Mouse (Mus musculus): ENCODE data around the gene Mto1. TPM values are rescaled to one million over a fixed set of nuclear protein-coding genes. Genes with fewer than 3 reads are reported as not detected.
A peak's percentile ranks its signal among the peaks of the same experiment; 100 is the strongest.

Mto1 gene
- polyA plus RNA-seq, 1 experiment from 2014 or later, result 27.9 TPM

- Histone ChIP-seq H3K36me3 (ENCODE audit: control insufficient read depth, insufficient read depth, low read length) (no peaks in the 10 kb centered on the region), H3K4me3 (ENCODE audit: low read depth, low read length) (peak overlapping the region; percentile 51), H3K4me2 (ENCODE audit: low read length) (peak overlapping the region; percentile 86), H3K27ac (ENCODE audit: low read length) (peak overlapping the region; percentile 85), H3K27me3 (ENCODE audit: control insufficient read depth, insufficient read depth, low read depth, low read length) (no peaks in the 10 kb centered on the region), H3K4me1 (ENCODE audit: control insufficient read depth, insufficient read depth, low read length) (peaks cover 11% of the 10 kb centered on the region), H3K9ac (ENCODE audit: low read depth, low read length) (peak overlapping the region; percentile 65), H3K9me3 (replicated peaks; ENCODE audit: control insufficient read depth, low read length, poor library complexity, severe bottlenecking) (no peaks in the 10 kb centered on the region)
- peak; percentile 1; the same call in 1 of the 2 replicates for ATAC-seq
- WGBS, result 26% methylated on average over 14 of the region's 14 CpGs
These were observed 73.7 kb downstream of the Mto1 start for GRCm38 (mm10) chr9:78521689-78522088.

Small RNA genes lying within 50 kb of the gene (microRNA-seq; reads per million reads assigned to microRNA genes)
- not detected for gene Gm26377

Other genes with a start within 250 kb of the Mto1 start
- not detected in 2 replicates for gene Gsta1, start 217.6 kb upstream of the Mto1 start, polyA plus RNA-seq (2015; fragmentation: Nextera tagmentation; extraction: Ambion mirVana)
- gene Gm3776, start 191.1 kb upstream of the Mto1 start, polyA plus RNA-seq (2015; fragmentation: Nextera tagmentation; extraction: Ambion mirVana), result not detected in 2 replicates
- not detected in 2 replicates for gene Gm10639, start 158.3 kb upstream of the Mto1 start, polyA plus RNA-seq (2015; fragmentation: Nextera tagmentation; extraction: Ambion mirVana)
- gene Omt2a, start 133.4 kb upstream of the Mto1 start, polyA plus RNA-seq (2015; fragmentation: Nextera tagmentation; extraction: Ambion mirVana), result not detected in 2 replicates
- not detected in 2 replicates for gene Omt2b, start 120.6 kb upstream of the Mto1 start, polyA plus RNA-seq (2015; fragmentation: Nextera tagmentation; extraction: Ambion mirVana)
- gene Gsta2, start 92.4 kb upstream of the Mto1 start, polyA plus RNA-seq (2015; fragmentation: Nextera tagmentation; extraction: Ambion mirVana), result not detected in 2 replicates
- gene Dppa5a, start 80.0 kb upstream of the Mto1 start, polyA plus RNA-seq (2015; fragmentation: Nextera tagmentation; extraction: Ambion mirVana), result 7.4 and 8.3 TPM in 2 replicates
- 6.9 and 9.1 TPM in 2 replicates for gene Ooep, start 69.5 kb upstream of the Mto1 start, polyA plus RNA-seq (2015; fragmentation: Nextera tagmentation; extraction: Ambion mirVana)
- 0.36 and 0.57 TPM in 2 replicates for gene Ddx43, start 52.4 kb upstream of the Mto1 start, polyA plus RNA-seq (2015; fragmentation: Nextera tagmentation; extraction: Ambion mirVana)
- gene Cgas, start 5.0 kb upstream of the Mto1 start, polyA plus RNA-seq (2015; fragmentation: Nextera tagmentation; extraction: Ambion mirVana), result 0.53 and 0.74 TPM in 2 replicates
- 1.7 and 2.1 TPM in 2 replicates for gene Gm17324, start 578 bp downstream of the Mto1 start, polyA plus RNA-seq (2015; fragmentation: Nextera tagmentation; extraction: Ambion mirVana)
- gene Eef1a1, start 40.9 kb downstream of the Mto1 start, polyA plus RNA-seq (2015; fragmentation: Nextera tagmentation; extraction: Ambion mirVana), result 2,998 and 3,109 TPM in 2 replicates
- 15.9 and 18.5 TPM in 2 replicates for gene Slc17a5, start 139.8 kb downstream of the Mto1 start, polyA plus RNA-seq (2015; fragmentation: Nextera tagmentation; extraction: Ambion mirVana)
- 0.97 and 1.0 TPM in 2 replicates for gene Cd109, start 167.3 kb downstream of the Mto1 start, polyA plus RNA-seq (2015; fragmentation: Nextera tagmentation; extraction: Ambion mirVana)

All from midbrain, embryonic 16.5 days (tissue).